Mouse (Mus musculus) erythroblast, embryonic 14.5 days (primary cell): ENCODE data around the gene 6430628N08Rik. TPM values are rescaled to one million over a fixed set of nuclear protein-coding genes. Genes with fewer than 3 reads are reported as not detected.

Experiments used
- H3K27me3 ChIP-seq: 2 replicates; pipeline ENCODE4 v1.6.1; 2012; ENCODE audit warnings: inconsistent platforms; ENCODE audit not compliant: control insufficient read depth
- H3K36me3 ChIP-seq: 2 replicates; pipeline ENCODE4 v1.6.1; 2012; ENCODE audit warnings: mild to moderate bottlenecking, inconsistent platforms; ENCODE audit not compliant: control insufficient read depth
- H3K4me1 ChIP-seq: 2 replicates; pipeline ENCODE4 v1.6.1; 2012; ENCODE audit warnings: inconsistent platforms; ENCODE audit not compliant: control insufficient read depth
- H3K4me3 ChIP-seq: replicated peaks from 2 replicates; pipeline ENCODE3; 2012; ENCODE audit warnings: moderate library complexity, mild to moderate bottlenecking, inconsistent platforms
- H3K9me3 ChIP-seq: 2 replicates; pipeline ENCODE4 v1.6.1; 2012; ENCODE audit warnings: low read length, inconsistent platforms, mixed read lengths; ENCODE audit not compliant: control insufficient read depth
- GATA1 ChIP-seq: IDR thresholded peaks from 2 replicates; pipeline ENCODE4 v1.6.1; 2012; ENCODE audit warnings: low read length, inconsistent platforms, mixed read lengths
- TAL1 ChIP-seq: IDR thresholded peaks from 3 replicates; pipeline ENCODE4 v1.6.1; 2012; ENCODE audit warnings: low read length, inconsistent platforms, mixed read lengths
- polyA plus RNA-seq: library from polyadenylated mRNA; stranded (reverse); fragments of >175 nt; gene quantifications from 2 replicates; pipeline ENCODE4 v1.2.3, GENCODE M21; 2012

The 6430628N08Rik gene
- polyA plus RNA-seq, 1 experiment = not detected

- Histone ChIP-seq H3K9me3 (no peaks in the 10 kb centered on the region), H3K4me1 (no peaks in the 10 kb centered on the region), H3K27me3 (peaks cover 62% of the 10 kb centered on the region), H3K4me3 (no peak overlapping the region), H3K36me3 (no peaks in the 10 kb centered on the region)
- TF ChIP-seq TAL1 (no peak), GATA1 (no peak)
Observed at GRCm38 (mm10) chr4:115904375-115904774, 13.9 kb downstream of the 6430628N08Rik start.

GRCm38 (mm10) chr4:115905701-115906100, 15.2 kb downstream of the 6430628N08Rik start:
- TF ChIP-seq GATA1 (no peak), TAL1 (no peak)
- peaks cover 49% of the 10 kb centered on the region for H3K27me3 ChIP-seq
- no peak overlapping the region for H3K4me3 ChIP-seq

GRCm38 (mm10) chr4:115906791-115907190, 16.3 kb downstream of the 6430628N08Rik start:
- peaks cover 50% of the 10 kb centered on the region for H3K27me3 ChIP-seq
- H3K9me3 ChIP-seq = no peaks in the 10 kb centered on the region
- no peaks in the 10 kb centered on the region for H3K36me3 ChIP-seq
- H3K4me3 ChIP-seq = no peak overlapping the region
- H3K4me1 ChIP-seq = no peaks in the 10 kb centered on the region
- TF ChIP-seq GATA1 = no peak
- TF ChIP-seq TAL1 = no peak

More at GRCm38 (mm10) chr4:115905701-115906100, 15.2 kb downstream of the 6430628N08Rik start:
- H3K4me1 ChIP-seq = no peaks in the 10 kb centered on the region
- no peaks in the 10 kb centered on the region for H3K9me3 ChIP-seq
- no peaks in the 10 kb centered on the region for H3K36me3 ChIP-seq

- H3K4me3 ChIP-seq = no peak overlapping the region
- H3K36me3 ChIP-seq = no peaks in the 10 kb centered on the region
- no peaks in the 10 kb centered on the region for H3K9me3 ChIP-seq
- no peak for TF ChIP-seq GATA1
- no peak for TF ChIP-seq TAL1
- peaks cover 51% of the 10 kb centered on the region for H3K27me3 ChIP-seq
- no peaks in the 10 kb centered on the region for H3K4me1 ChIP-seq
Observed at GRCm38 (mm10) chr4:115907994-115908393, 17.5 kb downstream of the 6430628N08Rik start.

- Histone ChIP-seq H3K27me3 (peaks cover 48% of the 10 kb centered on the region), H3K9me3 (no peaks in the 10 kb centered on the region), H3K4me1 (no peaks in the 10 kb centered on the region)
Observed at GRCm38 (mm10) chr4:115908641-115909040, 18.2 kb downstream of the 6430628N08Rik start.

GRCm38 (mm10) chr4:115911586-115911985, 21.1 kb downstream of the 6430628N08Rik start:
- no peaks in the 10 kb centered on the region for H3K36me3 ChIP-seq
- no peaks in the 10 kb centered on the region for H3K9me3 ChIP-seq
- H3K4me3 ChIP-seq = no peak overlapping the region
- TF ChIP-seq TAL1 (no peak), GATA1 (no peak)
- peaks cover 34% of the 10 kb centered on the region for H3K27me3 ChIP-seq
- H3K4me1 ChIP-seq = no peaks in the 10 kb centered on the region

More at GRCm38 (mm10) chr4:115908641-115909040, 18.2 kb downstream of the 6430628N08Rik start:
- Histone ChIP-seq H3K36me3 (no peaks in the 10 kb centered on the region), H3K4me3 (no peak overlapping the region)
- no peak for TF ChIP-seq TAL1
- TF ChIP-seq GATA1 = no peak

- no peaks in the 10 kb centered on the region for H3K4me1 ChIP-seq
- H3K27me3 ChIP-seq = peaks cover 28% of the 10 kb centered on the region
- TF ChIP-seq GATA1 (no peak), TAL1 (no peak)
- no peaks in the 10 kb centered on the region for H3K9me3 ChIP-seq
- no peak overlapping the region for H3K4me3 ChIP-seq
- no peaks in the 10 kb centered on the region for H3K36me3 ChIP-seq
Observed at GRCm38 (mm10) chr4:115919911-115920310, 29.4 kb downstream of the 6430628N08Rik start.

GRCm38 (mm10) chr4:115922688-115923087, 32.2 kb downstream of the 6430628N08Rik start:
- H3K27me3 ChIP-seq = peaks cover 22% of the 10 kb centered on the region
- no peaks in the 10 kb centered on the region for H3K36me3 ChIP-seq
- H3K4me1 ChIP-seq = no peaks in the 10 kb centered on the region
- H3K9me3 ChIP-seq = no peaks in the 10 kb centered on the region
- TF ChIP-seq TAL1 (no peak), GATA1 (no peak)
- no peak overlapping the region for H3K4me3 ChIP-seq

- no peak overlapping the region for H3K4me3 ChIP-seq
- H3K36me3 ChIP-seq = no peaks in the 10 kb centered on the region
- TF ChIP-seq GATA1 (no peak), TAL1 (no peak)
- peaks cover 22% of the 10 kb centered on the region for H3K27me3 ChIP-seq
- H3K4me1 ChIP-seq = no peaks in the 10 kb centered on the region
- H3K9me3 ChIP-seq = no peaks in the 10 kb centered on the region
Observed at GRCm38 (mm10) chr4:115923262-115923880, 32.9 kb downstream of the 6430628N08Rik start.
